Mouse (Mus musculus): ENCODE measurements around the gene F7.

- no peak for TF ChIP-seq CTCF (IDR thresholded peaks at IDR 0.05; ENCODE audit: low read depth)
- no peak for TF ChIP-seq EP300 (optimal IDR thresholded peaks at IDR 0.05)
These were observed 21.8 kb downstream of the F7 start for GRCm38 (mm10) chr8:13047652-13048051.

Data from stomach, postnatal 0 days (tissue).